Mouse (Mus musculus) macrophage (primary cell): ENCODE data around the gene Cwc25. TPM values are rescaled to one million over a fixed set of nuclear protein-coding genes. Genes with fewer than 3 reads are reported as not detected.

Experiments
- H3K27ac ChIP-seq: fragments of 350-480 bp; formaldehyde crosslinking; 2 replicates; pipeline ENCODE4 v1.9.0; 2021
- H3K36me3 ChIP-seq: fragments of 350-480 bp; formaldehyde crosslinking; 2 replicates; pipeline ENCODE4 v1.9.0; 2021; ENCODE audit errors: inconsistent target
- H3K4me3 ChIP-seq: fragments of 350-480 bp; formaldehyde crosslinking; 2 replicates; pipeline ENCODE4 v1.9.0; 2021; ENCODE audit errors: inconsistent target
- H3K79me2 ChIP-seq: fragments of 350-480 bp; formaldehyde crosslinking; 2 replicates; pipeline ENCODE4 v1.9.0; 2021; ENCODE audit errors: inconsistent target
- WGBS: methylation state at CpG from one replicate; pipeline ENCODE4 v1.1.7; 2026; ENCODE audit warnings: inconsistent platforms; ENCODE audit not compliant: missing documents; 5-methylcytosine and 5-hydroxymethylcytosine counted together
- polyA plus RNA-seq: library from polyadenylated mRNA; stranded (reverse); fragments of 250-400 nt; gene quantifications from 3 replicates; pipeline ENCODE4 v1.2.4, GENCODE M21; 2018; ENCODE audit warnings: inconsistent platforms
- total RNA-seq, 78 experiments: library from RNA; depleted of rRNA; stranded (reverse); fragments of 250-400 nt; gene quantifications; 1 replicate in 9 of 78; 2 replicates in 24 of 78; 3 replicates in 43 of 78; 4 replicates in 2 of 78; pipeline ENCODE4 v1.2.4; 2018; ENCODE audit warnings: inconsistent platforms in 56 of 78

The Cwc25 gene
- total RNA-seq (2018; cell fraction: chromatin; rRNA removed): 10 to 100 TPM; 37.3 to 76.4 (median 49.9) TPM
- total RNA-seq (2018; cell fraction: cytosol; rRNA removed): 10 to 100 TPM; 18.8 to 25.0 (median 21.2) TPM
- total RNA-seq (2018; cell fraction: nucleus; rRNA removed): 10 to 100 TPM; 24.8 to 40.9 (median 32.6) TPM
- polyA plus RNA-seq: 16.4 to 22.4 TPM (median 16.9 TPM) in 3 replicates

DNA sequence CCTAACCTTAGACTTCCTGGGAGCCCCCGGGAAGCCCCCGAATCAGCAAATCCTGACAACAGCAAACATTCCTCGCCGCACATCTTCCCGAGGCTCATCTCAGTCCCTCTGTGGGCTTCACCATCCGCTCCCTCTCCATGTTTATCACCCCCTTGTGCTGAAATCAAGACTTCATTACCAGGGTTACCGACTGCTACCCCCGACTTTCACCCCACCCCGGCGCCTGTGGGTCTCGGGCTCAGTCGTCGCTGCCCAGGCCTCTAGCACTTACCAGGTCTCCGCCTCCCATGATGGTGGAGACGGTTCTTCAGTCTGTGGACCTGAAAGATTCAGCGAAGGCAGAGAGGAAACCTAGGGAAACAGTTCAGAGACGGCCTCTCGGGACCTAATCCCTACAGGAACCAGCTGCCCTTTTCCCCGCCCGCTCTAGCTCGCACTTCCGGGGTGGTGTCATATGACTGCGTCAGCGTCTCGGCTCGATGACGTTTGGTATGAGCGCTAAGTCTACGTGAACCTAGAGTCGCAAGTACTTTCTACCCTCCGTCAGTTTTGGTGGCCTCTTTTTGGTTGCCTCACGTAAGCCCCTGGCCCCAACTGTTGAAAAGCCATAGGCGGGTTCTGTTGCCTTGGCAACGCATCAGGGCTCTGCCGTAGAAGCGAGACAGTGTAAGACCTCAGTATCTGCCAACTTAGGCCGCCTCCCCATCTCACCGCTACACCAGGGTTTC is at the start of gene Cwc25:
Gene Cwc25, minus strand, starts transcription at position 403 of the 728 bp plus-strand sequence.
- peaks cover 28% of the 10 kb centered on the region for H3K36me3 ChIP-seq
- H3K4me3 ChIP-seq: peak within 1 kb of the TSS; percentile 100
- H3K79me2 ChIP-seq: peaks cover 51% of the 10 kb centered on the region
- peak within 1 kb of the TSS; percentile 75 for H3K27ac ChIP-seq
- under 1% methylated on average over 38 of the region's 38 CpGs for WGBS

DNA sequence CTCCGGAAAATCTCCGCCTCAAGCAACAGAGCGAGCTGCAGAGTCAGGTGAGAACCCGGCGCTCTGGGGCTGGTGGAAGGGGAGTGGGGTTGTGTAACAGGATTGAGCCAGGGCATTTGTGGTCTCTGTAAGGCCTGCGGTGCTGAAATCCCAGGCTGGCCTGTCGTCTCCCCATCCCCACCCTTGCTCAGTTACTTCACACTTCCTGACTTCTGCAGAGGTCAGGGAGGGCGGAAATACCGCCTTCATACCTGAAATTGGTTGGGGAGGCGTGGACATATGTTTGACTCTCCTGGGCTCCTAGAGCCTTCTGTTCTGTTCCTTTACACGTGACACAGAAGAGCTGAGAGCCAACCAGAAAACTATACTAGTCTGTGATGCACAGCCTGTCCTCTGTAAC is 49.4 kb upstream of the Cwc25 start:
- H3K4me3 ChIP-seq: no peak overlapping the region
- H3K36me3 ChIP-seq: peaks cover 55% of the 10 kb centered on the region; the same call in 1 of the 2 replicates
- 45% methylated on average over 11 of the region's 11 CpGs for WGBS
- H3K27ac ChIP-seq: no peak overlapping the region
- H3K79me2 ChIP-seq: peaks cover 100% of the 10 kb centered on the region

DNA sequence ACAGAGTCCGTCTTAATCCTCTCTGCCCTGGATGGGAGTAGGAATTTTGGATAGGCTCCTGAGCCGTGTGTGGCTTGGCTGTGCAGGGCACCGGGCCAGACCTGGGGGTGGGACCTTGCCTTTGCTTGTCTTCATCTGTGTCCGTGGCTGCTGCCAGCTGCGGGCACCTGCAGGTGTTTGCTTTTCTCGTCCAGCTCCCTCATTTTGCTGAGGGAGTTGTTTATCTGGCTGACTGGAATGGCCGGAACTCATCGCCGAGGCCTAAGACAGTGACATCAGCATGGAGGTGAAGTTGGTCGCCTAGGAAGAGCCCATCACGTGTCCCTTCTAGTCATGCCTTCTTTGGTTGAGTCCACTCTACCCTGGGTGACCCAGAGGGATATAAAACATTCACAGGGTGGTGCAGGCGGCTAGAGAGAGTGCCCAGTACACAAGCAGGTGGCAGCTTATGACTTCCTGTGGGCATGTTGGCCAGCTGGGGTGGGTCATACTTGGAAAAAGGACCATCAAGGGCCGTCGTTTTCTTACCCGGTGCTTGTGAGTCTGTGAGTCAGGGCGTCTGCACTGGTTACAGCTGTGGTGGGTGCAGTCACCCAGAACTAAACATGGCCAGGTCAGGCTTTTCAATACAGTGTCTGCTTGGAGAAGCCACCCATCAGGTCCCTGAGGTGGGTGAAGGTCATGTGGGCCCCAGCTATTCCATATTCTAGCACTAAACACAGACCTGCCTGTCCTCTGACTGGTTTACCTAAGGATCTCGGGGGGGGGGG is 47.6 kb upstream of the Cwc25 start:
- peaks cover 60% of the 10 kb centered on the region; the same call in 1 of the 2 replicates for H3K36me3 ChIP-seq
- peaks cover 100% of the 10 kb centered on the region for H3K79me2 ChIP-seq
- no peak overlapping the region for H3K4me3 ChIP-seq
- 93% methylated on average over 17 of the region's 17 CpGs for WGBS
- H3K27ac ChIP-seq: no peak overlapping the region

DNA sequence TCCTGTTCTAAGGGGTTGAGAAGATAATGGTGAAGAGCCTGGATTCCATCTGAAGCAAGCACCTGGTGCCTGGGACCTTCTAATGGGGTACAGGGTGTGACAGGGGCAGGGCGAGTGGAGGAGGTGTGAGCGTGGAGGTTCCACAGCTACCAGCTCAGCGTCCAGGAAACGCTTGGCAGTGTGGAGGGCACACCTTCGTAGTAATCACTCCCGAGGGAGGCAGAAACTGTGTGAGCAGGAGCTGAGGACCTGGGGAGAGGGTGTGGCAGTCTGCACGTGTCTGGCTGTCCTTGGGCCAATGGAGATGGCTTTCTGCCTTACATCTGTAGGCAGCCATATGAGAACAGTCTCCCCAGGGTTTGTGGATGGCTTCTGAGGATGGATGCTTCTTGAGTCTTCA is 46.7 kb upstream of the Cwc25 start:
- H3K36me3 ChIP-seq: peaks cover 68% of the 10 kb centered on the region; the same call in 1 of the 2 replicates
- peaks cover 100% of the 10 kb centered on the region for H3K79me2 ChIP-seq
- no peak overlapping the region for H3K4me3 ChIP-seq
- WGBS: 90% methylated on average over 7 of the region's 7 CpGs
- no peak overlapping the region for H3K27ac ChIP-seq

DNA sequence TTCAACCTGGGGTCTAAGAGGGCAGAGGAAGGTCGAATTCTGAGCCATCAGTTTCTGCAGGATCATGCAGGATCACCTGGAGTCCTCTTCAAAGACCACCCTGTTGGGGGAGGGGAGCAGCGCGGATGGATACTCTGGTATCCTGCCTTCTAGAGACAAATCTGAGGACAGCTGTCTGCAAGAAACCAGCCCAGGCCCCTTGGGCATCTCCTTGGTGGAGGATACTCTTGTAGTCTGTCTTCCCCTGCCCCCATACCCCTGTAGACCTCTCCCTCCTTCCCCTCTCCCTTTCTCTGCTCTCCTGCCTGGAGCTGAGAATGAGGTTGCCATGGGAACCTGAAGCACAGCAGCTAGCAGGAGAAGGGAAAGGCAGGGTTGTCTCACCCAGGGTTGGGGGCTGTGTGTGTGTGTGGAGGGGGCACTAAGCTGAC is 46.1 kb upstream of the Cwc25 start:
- peaks cover 70% of the 10 kb centered on the region; the same call in 1 of the 2 replicates for H3K36me3 ChIP-seq
- no peak overlapping the region for H3K4me3 ChIP-seq
- peaks cover 100% of the 10 kb centered on the region for H3K79me2 ChIP-seq
- 93% methylated on average over 3 of the region's 3 CpGs for WGBS
- H3K27ac ChIP-seq: no peak overlapping the region

DNA sequence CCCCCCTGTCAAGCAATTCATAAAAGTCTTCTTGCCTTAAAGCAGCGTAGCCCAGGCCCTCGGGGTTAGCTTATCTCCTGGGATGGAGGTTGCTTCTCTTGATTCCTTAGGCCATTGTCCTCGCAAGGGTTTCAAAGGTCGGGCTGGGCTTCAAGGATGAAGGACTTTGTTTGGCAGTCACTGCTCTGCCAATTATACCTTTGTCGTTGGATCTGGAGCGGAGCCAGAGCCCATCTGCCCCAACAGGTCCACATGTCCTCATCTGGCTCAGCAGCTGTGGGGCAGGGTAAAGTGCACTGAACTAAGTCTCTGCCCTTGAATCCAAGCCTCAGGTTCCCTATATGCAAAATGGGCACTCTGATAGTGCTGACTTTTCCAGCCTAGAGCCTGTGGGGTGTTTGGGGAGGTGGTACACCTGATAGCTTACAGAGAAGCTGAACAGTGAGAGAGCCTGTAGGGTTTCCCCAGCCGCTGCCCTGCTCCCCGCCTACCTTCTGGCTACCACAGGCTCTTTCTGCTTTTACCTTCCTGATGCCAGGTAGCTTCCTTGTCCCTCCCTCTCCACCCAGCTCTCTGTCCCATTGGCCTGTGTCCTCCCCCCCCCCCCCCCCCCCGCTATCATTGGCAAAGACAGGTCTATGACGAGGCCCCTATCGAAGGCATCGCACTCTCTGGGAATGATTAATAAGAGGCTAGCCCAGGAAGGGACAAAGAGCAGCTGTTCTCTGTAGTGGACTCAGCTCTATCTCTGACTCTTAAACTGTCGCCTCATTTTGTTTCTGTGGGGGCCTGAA is 45.4 kb upstream of the Cwc25 start:
- H3K4me3 ChIP-seq: no peak overlapping the region
- H3K27ac ChIP-seq: no peak overlapping the region
- H3K36me3 ChIP-seq: peaks cover 74% of the 10 kb centered on the region; the same call in 1 of the 2 replicates
- 89% methylated on average over 8 of the region's 13 CpGs for WGBS
- H3K79me2 ChIP-seq: peaks cover 100% of the 10 kb centered on the region

DNA sequence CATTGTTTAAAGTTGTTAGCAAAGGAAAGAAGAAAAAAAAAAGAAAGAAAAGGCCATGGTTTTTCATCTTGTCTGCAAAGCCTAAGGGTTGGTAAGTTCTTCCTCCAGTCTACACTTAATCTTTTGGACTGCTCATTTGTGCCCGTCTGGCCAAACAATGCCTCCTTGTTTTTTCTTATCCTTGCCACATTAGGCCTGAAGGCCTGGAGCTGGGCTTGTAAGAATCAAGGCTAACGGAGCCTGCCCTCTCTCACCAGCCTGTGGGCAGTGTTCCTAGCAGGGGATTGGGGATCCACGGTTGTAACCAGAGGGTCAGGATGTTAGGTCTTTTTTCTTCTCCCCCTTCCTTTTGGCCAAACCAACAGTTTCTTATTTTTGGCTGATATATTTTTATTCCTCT is 44.6 kb upstream of the Cwc25 start:
- Histone ChIP-seq H3K4me3 (no peak overlapping the region), H3K36me3 (peaks cover 76% of the 10 kb centered on the region; the same call in 1 of the 2 replicates), H3K27ac (no peak overlapping the region), H3K79me2 (peaks cover 100% of the 10 kb centered on the region)
- WGBS: 93% methylated on average over 2 of the region's 3 CpGs

DNA sequence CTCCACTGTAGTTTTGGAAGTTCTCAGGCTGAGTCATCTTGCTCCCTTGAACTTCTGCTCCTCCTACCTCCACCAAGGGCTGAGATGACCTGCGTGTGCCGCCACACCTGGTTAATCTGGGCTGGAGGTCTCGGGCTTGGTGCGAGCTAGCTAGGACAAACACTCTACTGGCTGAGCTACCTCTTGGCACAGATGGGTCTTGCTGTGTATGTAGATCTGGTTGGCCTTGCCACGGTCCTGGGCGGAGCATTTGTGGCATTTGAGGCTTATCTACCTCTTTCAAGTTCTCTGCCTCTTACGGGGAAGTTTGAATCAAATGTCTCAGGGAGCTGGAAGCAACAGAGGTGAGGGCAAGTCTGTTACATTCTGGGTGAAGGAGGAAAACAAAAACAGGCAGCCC is 44.0 kb upstream of the Cwc25 start:
- Histone ChIP-seq H3K36me3 (peaks cover 72% of the 10 kb centered on the region; the same call in 1 of the 2 replicates), H3K79me2 (peaks cover 100% of the 10 kb centered on the region), H3K4me3 (no peak overlapping the region), H3K27ac (no peak overlapping the region)
- WGBS: 75% methylated on average over 7 of the region's 7 CpGs

DNA sequence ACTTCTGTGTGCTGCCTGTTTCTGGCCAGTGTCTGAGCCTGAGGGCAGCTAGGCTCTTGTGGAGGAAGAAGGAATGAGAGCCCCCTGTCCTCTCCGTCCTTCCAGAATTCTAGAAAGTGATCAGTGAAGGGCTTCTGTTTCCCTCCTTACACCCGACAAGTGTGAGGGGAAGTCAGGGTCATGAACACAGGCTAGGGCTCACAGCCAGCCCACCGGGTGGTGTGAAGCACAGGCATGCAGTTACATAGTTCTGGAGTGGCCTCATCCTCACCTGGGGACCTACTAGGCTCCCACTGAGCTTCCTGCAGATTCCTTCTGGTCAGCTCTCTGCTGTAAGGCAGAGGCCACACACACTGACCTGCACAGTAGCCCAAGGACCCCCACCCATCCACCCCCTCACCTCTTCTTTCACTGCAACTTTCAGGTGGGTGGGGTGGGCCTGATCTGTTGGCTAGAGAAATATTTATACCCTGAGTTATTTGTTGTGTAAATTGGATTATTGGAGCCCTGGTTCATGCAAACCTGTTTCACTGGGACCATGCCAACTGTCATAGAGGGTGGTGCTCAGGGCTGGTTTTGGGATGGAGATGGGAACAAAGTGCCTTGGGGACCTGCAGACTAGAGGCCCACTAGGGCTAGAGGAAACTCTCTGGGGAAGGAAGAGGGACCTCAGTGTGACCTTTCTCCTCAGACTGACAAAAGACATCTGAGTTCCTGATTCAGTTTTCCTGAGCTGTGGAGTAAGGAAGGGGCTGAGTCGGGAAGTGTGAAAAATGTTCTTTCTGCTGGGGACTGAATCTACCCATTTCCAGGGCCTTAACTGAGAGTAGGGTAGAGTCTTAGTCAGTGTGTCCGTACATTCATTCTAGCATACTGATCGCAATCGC is 43.1 kb upstream of the Cwc25 start:
- WGBS: 77% methylated on average over 7 of the region's 7 CpGs
- peak overlapping the region; percentile 10; the same call in 1 of the 2 replicates for H3K27ac ChIP-seq
- H3K79me2 ChIP-seq: peaks cover 100% of the 10 kb centered on the region
- H3K4me3 ChIP-seq: no peak overlapping the region
- H3K36me3 ChIP-seq: peaks cover 63% of the 10 kb centered on the region; the same call in 1 of the 2 replicates

DNA sequence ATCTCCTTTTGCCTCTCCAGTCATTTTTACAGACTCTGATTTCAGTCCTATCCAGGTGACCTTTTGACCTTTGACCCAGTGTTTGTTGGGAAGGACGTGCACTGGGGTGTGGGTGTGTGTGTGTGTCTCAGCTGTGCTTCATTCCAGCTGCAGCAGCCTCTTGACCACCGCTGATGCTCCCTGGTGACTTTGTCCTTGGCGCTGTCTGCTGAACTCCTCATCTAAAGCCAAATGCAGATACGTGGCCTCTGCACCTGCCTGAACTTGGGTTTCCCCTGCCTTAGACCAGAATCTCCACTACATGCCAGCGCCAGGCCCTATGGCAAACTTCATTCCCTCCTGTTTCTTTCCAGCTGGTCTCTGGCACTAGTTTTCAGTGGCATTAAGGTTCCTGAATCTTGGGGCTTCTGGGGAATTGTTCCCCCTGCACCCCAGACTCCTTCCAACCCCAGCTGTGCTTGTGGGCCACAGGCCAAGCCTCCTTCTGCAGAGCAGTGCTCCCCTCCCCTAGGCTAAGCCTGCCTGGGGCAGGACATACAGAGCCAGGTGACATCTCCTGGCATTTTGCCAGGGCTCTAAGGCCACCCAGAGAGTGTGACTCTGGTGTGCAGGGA is 42.4 kb upstream of the Cwc25 start:
- H3K79me2 ChIP-seq: peaks cover 100% of the 10 kb centered on the region
- H3K36me3 ChIP-seq: peaks cover 57% of the 10 kb centered on the region; the same call in 1 of the 2 replicates
- no peak overlapping the region for H3K27ac ChIP-seq
- no peak overlapping the region for H3K4me3 ChIP-seq
- 99% methylated on average over 4 of the region's 5 CpGs for WGBS

DNA sequence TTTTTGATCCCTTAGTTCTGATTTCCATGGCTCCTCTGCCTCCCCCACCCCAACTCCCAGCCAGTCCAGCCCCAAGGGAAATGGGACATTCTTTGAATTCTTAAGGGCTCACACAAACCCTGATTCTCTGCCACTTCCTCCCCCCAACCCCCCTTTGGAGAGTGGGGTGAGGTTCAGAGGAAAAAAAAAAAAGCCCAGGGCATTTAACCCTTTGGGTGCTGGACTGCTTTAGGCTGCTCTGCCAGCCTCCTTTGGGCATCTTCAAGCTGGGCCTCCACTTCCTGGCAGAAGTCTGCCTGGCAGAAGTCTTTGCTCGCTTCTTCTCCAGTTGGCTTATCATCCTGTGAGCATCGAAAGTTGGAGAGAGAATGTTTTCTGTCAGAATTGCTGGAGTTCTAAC is 41.7 kb upstream of the Cwc25 start:
- 90% methylated on average over 2 of the region's 2 CpGs for WGBS
- H3K79me2 ChIP-seq: peaks cover 100% of the 10 kb centered on the region
- H3K27ac ChIP-seq: no peak overlapping the region
- no peak overlapping the region for H3K4me3 ChIP-seq
- H3K36me3 ChIP-seq: peaks cover 51% of the 10 kb centered on the region; the same call in 1 of the 2 replicates

DNA sequence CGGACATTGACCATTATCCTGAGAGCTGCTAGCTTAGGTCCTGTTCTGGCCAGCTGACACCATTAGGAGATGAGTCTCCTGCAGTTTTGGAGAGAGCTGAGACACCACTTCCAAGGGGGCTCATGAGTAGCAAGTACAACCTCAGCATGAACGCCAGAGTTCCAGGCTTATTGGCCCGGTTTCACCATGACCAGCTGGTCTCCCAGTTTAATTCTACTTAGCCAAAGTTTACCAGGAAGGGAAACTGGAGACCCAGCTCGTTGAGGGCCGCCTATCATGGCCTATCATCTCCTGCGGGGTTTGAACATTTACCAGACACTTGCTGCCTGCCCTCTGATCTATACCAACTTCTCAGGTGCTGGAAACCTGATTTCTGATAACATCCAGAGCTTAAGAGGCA is 41.3 kb upstream of the Cwc25 start:
- 56% methylated on average over 6 of the region's 6 CpGs for WGBS
- H3K36me3 ChIP-seq: peaks cover 46% of the 10 kb centered on the region; the same call in 1 of the 2 replicates
- H3K4me3 ChIP-seq: no peak overlapping the region
- peaks cover 100% of the 10 kb centered on the region for H3K79me2 ChIP-seq
- H3K27ac ChIP-seq: no peak overlapping the region

DNA sequence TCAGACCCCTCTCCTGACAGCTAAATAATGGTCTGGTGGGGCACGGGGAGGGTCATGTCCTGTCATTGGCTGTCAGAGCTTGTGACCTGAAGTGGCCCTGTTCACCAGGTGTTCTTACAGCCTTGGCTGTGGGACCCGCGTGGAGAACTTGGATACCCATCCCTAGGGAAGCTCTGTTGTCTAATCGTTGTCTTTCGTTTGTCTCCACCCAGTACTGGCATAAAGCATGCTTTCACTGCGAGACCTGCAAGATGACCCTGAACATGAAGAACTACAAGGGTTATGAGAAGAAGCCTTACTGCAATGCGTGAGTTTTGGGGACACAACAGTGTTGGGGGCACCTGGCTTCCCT is 40.2 kb upstream of the Cwc25 start:
- 93% methylated on average over 7 of the region's 7 CpGs for WGBS
- H3K36me3 ChIP-seq: peaks cover 38% of the 10 kb centered on the region; the same call in 1 of the 2 replicates

More for the DNA sequence above, 40.2 kb upstream of the Cwc25 start:
- no peak overlapping the region for H3K4me3 ChIP-seq
- peaks cover 100% of the 10 kb centered on the region for H3K79me2 ChIP-seq
- no peak overlapping the region for H3K27ac ChIP-seq
